Mouse (Mus musculus): ENCODE data around the gene Krtap26-1. TPM values are rescaled to one million over a fixed set of nuclear protein-coding genes. Genes with fewer than 3 reads are reported as not detected.

The Krtap26-1 gene
- polyA plus RNA-seq (2012; rRNA removed; ENCODE audit: low replicate concordance), result not detected in 2 replicates

GRCm38 (mm10) chr16:88647358-88647846, at the start of gene Krtap26-1:
Gene Krtap26-1 (minus strand): TSS chr16:88647796.

GRCm38 (mm10) chr16:88671571-88671970, 24.0 kb upstream of the Krtap26-1 start, which contains the start of gene Krtap27-1:
Gene Krtap27-1 (minus strand): TSS chr16:88671671.

DNA sequence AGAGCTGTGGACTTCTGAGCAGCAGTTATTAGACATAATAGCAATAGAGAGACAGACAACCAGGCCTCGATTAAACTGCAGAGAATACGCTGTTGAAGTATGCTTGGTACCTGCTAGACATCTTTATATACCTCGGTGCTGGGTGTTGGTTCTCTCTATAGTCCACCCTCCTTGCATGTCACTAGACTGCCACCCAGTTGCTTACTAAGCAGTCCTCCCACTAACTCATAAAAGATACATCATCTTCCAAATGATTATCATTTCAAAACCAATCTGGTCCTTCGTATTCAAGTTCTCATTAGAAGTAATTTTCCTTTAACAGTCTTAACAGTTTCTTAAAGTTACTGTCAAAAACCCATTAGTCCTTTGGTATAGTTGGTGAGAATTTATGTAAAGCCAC, 20.0 kb downstream of the Krtap26-1 start, which contains the start of gene 2310079G19Rik:
TSS of gene 2310079G19Rik (minus strand) at position 101 of the 400 bp plus-strand sequence.

DNA sequence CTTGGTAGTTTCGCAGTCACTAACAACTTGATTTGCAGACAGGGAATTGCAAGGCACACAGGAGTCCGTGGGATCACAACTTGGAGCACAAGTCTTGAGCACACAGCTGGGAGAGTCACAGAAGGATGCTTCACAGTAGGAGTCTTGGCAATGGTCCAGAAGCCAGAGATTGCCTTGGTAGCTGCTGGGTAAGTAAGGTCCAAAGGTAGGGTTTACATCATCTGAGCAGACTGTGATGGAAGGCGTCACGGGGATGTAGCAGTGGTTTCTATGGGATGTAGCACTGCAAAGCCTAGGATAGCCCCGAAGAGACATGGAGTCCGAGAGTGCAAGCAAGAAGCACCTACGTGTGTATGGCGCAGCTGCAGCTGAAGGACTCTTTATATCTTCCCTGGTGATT, 35.7 kb downstream of the Krtap26-1 start, which contains the start of gene Krtap24-1:
TSS of gene Krtap24-1 (minus strand) at position 358 of the 400 bp plus-strand sequence.

Other genes starting within 250 kb of the Krtap26-1 start
- not detected in 2 replicates for gene Cldn17, start 140.8 kb downstream of the Krtap26-1 start, polyA plus RNA-seq (2012; rRNA removed; ENCODE audit: low replicate concordance)
- 0.10 and 6.5 TPM in 2 replicates for gene Cldn8, start 84.6 kb downstream of the Krtap26-1 start, polyA plus RNA-seq (2012; rRNA removed; ENCODE audit: low replicate concordance)
- gene Krtap24-1, start 35.5 kb downstream of the Krtap26-1 start, polyA plus RNA-seq (2012; rRNA removed; ENCODE audit: low replicate concordance), result not detected in 2 replicates
- not detected in 2 replicates for gene 2310079G19Rik, start 20.1 kb downstream of the Krtap26-1 start, polyA plus RNA-seq (2012; rRNA removed; ENCODE audit: low replicate concordance)
- not detected in 2 replicates for gene Krtap27-1, start 23.9 kb upstream of the Krtap26-1 start, polyA plus RNA-seq (2012; rRNA removed; ENCODE audit: low replicate concordance)
- gene 2310061N02Rik, start 60.2 kb upstream of the Krtap26-1 start, polyA plus RNA-seq (2012; rRNA removed; ENCODE audit: low replicate concordance), result not detected in 2 replicates
- gene Krtap13-1, start 81.1 kb upstream of the Krtap26-1 start, polyA plus RNA-seq (2012; rRNA removed; ENCODE audit: low replicate concordance), result not detected in 2 replicates
- gene Krtap13, start 103.8 kb upstream of the Krtap26-1 start, polyA plus RNA-seq (2012; rRNA removed; ENCODE audit: low replicate concordance), result not detected in 2 replicates
- gene 2310034C09Rik, start 111.1 kb upstream of the Krtap26-1 start, polyA plus RNA-seq (2012; rRNA removed; ENCODE audit: low replicate concordance), result not detected in 2 replicates
- gene 2310057N15Rik, start 126.4 kb upstream of the Krtap26-1 start, polyA plus RNA-seq (2012; rRNA removed; ENCODE audit: low replicate concordance), result not detected in 2 replicates
- not detected in 2 replicates for gene Gm5965, start 130.1 kb upstream of the Krtap26-1 start, polyA plus RNA-seq (2012; rRNA removed; ENCODE audit: low replicate concordance)
- not detected in 2 replicates for gene Gm20741, start 164.4 kb upstream of the Krtap26-1 start, polyA plus RNA-seq (2012; rRNA removed; ENCODE audit: low replicate concordance)
- gene Krtap15, start 172.4 kb upstream of the Krtap26-1 start, polyA plus RNA-seq (2012; rRNA removed; ENCODE audit: low replicate concordance), result not detected in 2 replicates
- not detected in 2 replicates for gene Krtap14, start 178.3 kb upstream of the Krtap26-1 start, polyA plus RNA-seq (2012; rRNA removed; ENCODE audit: low replicate concordance)
- not detected in 2 replicates for gene Krtap19-1, start 221.6 kb upstream of the Krtap26-1 start, polyA plus RNA-seq (2012; rRNA removed; ENCODE audit: low replicate concordance)
- gene Krtap19-2, start 226.5 kb upstream of the Krtap26-1 start, polyA plus RNA-seq (2012; rRNA removed; ENCODE audit: low replicate concordance), result not detected in 2 replicates
- gene Krtap19-3, start 230.2 kb upstream of the Krtap26-1 start, polyA plus RNA-seq (2012; rRNA removed; ENCODE audit: low replicate concordance), result not detected in 2 replicates
- not detected in 2 replicates for gene Krtap19-4, start 237.3 kb upstream of the Krtap26-1 start, polyA plus RNA-seq (2012; rRNA removed; ENCODE audit: low replicate concordance)
- not detected in 2 replicates for gene Krtap19-5, start 248.7 kb upstream of the Krtap26-1 start, polyA plus RNA-seq (2012; rRNA removed; ENCODE audit: low replicate concordance)

Measured in subcutaneous adipose tissue, adult 2 months (tissue).